Mouse (Mus musculus): ENCODE measurements around the gene C9.

- TF ChIP-seq EP300 (IDR thresholded peaks at IDR 0.05) (no peak), CTCF (IDR thresholded peaks at IDR 0.05) (no peak)
Observed at GRCm38 (mm10) chr15:6469384-6469783, 24.3 kb downstream of the C9 start.

Measured in lung, postnatal 0 days (tissue).